Mouse (Mus musculus) monocyte, adult 2 months (primary cell): Measurements from ENCODE around the gene Zdhhc13.
A peak's percentile ranks its signal among the peaks of the same experiment; 100 is the strongest.

Experiments used
- DNase-seq, 2 experiments: peaks; one replicate each; pipeline ENCODE4 v3.0.0; 2022; ENCODE audit warnings: low spot score in 2 of 2, low read depth in 1 of 2

Gene Zdhhc13

GRCm38 (mm10) chr7:48788851-48789572 lies at the start of gene Zdhhc13:
Gene Zdhhc13, plus strand, starts transcription at chr7:48789003.
- peak; percentile 64 to 79 for DNase-seq

GRCm38 (mm10) chr7:48749298-48750163 lies 39.3 kb upstream of the Zdhhc13 start:
- peak; percentile 58 to 61 for DNase-seq

- peak; percentile 63 to 70 for DNase-seq
Measured at GRCm38 (mm10) chr7:48750164-48750809, 38.5 kb upstream of the Zdhhc13 start.

- no peak for DNase-seq
Measured at GRCm38 (mm10) chr7:48751222-48751621, 37.6 kb upstream of the Zdhhc13 start.

- DNase-seq = no peak
Measured at GRCm38 (mm10) chr7:48754415-48754974, 34.3 kb upstream of the Zdhhc13 start.

- DNase-seq = no peak
Measured at GRCm38 (mm10) chr7:48755825-48756224, 33.0 kb upstream of the Zdhhc13 start.

- DNase-seq = no peak
Measured at GRCm38 (mm10) chr7:48756306-48756931, 32.4 kb upstream of the Zdhhc13 start.

- peak in 1 of 2 experiments; percentile 5 for DNase-seq
Measured at GRCm38 (mm10) chr7:48758083-48758482, 30.7 kb upstream of the Zdhhc13 start.

- no peak for DNase-seq
Measured at GRCm38 (mm10) chr7:48760789-48761188, 28.0 kb upstream of the Zdhhc13 start.

- no peak for DNase-seq
Measured at GRCm38 (mm10) chr7:48762289-48762688, 26.5 kb upstream of the Zdhhc13 start.

- no peak for DNase-seq
Measured at GRCm38 (mm10) chr7:48762721-48763120, 26.1 kb upstream of the Zdhhc13 start.

- no peak for DNase-seq
Measured at GRCm38 (mm10) chr7:48765959-48766358, 22.8 kb upstream of the Zdhhc13 start.

GRCm38 (mm10) chr7:48769721-48770120 lies 19.1 kb upstream of the Zdhhc13 start:
- no peak for DNase-seq

- DNase-seq = no peak
Measured at GRCm38 (mm10) chr7:48772060-48772734, 16.6 kb upstream of the Zdhhc13 start.

GRCm38 (mm10) chr7:48773333-48773732 lies 15.5 kb upstream of the Zdhhc13 start:
- DNase-seq = no peak

GRCm38 (mm10) chr7:48774633-48775032 lies 14.2 kb upstream of the Zdhhc13 start:
- no peak for DNase-seq

GRCm38 (mm10) chr7:48775436-48775835 lies 13.4 kb upstream of the Zdhhc13 start:
- no peak for DNase-seq

- no peak for DNase-seq
Measured at GRCm38 (mm10) chr7:48777721-48778504, 10.9 kb upstream of the Zdhhc13 start.

- no peak for DNase-seq
Measured at GRCm38 (mm10) chr7:48779110-48779509, 9.7 kb upstream of the Zdhhc13 start.

- no peak for DNase-seq
Measured at GRCm38 (mm10) chr7:48782432-48782831, 6.4 kb upstream of the Zdhhc13 start.
